Mouse (Mus musculus) natural killer cell, adult 2 months (primary cell): ENCODE results near the gene Iqch.

ENCODE experiments used
- DNase-seq, 2 experiments: peaks; one replicate each; pipeline ENCODE4 v3.0.0; 2022; ENCODE audit warnings: low spot score in 2 of 2

The Iqch gene

DNA sequence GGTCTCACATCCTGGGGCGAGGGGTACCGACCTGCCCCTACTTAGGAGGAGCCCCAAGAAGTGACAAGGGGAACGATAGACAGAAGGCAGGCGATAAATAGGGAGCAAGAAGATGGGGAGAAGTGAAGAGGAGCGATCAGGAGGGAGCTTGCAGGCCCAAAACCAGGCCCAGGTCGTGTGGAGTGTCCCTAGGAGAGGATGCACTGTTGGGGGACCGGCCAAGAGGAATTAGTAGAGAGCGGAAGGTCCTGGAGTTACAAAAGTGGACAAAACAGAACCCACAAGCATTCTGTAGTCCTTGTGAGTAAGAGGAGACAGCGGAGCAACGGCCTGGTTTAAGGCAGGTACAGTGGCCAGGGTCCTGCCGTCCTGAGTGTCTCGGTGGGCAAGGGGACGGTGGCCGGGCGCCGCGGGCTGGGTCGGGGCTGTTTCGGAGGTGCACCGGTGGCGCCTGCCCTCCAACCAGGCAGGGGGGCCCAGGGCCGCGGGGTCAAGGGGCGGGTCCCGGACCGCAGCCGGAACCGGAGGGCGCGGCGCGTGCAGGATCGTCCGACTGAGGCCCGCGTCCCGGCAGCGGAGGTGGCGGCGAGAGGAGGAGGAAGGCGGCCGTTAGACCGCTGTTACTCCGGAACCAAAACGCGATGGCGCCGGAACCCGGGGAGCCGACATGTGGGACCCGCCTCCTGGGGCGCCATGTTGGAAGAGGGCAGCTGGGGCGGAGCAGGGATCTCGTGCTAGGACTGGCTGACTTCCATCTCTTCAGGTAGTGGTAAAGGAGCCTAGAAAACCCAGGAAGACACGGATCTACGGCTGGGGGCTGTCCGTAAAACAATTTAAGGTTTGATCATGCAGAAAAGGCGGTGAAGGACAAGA is 224.8 kb downstream of the Iqch start, which contains the start of gene Map2k5:
Map2k5 (minus strand) TSS at position 633 of the 873 bp plus-strand sequence.
- peak; percentile 79 to 87 for DNase-seq

DNA sequence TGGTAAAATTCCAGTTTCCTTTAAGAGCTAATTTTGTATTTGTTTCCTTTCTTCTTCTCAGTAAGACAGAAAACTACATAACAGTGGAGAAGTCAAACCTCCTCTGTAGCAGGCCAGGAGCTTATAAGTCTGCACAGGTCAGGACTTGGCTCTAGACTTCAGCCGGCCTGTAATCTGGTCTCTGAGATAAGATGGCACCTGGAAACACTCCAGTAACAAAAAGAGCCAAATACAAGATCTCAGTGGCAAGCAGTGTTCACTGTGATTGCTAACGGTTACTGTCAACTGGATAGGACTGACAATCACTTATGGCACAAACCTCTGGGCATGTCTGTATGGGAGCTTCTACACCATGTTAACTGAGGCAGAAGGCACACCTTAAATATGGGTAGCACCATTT is 229.0 kb downstream of the Iqch start:
- DNase-seq, result no peak

DNA sequence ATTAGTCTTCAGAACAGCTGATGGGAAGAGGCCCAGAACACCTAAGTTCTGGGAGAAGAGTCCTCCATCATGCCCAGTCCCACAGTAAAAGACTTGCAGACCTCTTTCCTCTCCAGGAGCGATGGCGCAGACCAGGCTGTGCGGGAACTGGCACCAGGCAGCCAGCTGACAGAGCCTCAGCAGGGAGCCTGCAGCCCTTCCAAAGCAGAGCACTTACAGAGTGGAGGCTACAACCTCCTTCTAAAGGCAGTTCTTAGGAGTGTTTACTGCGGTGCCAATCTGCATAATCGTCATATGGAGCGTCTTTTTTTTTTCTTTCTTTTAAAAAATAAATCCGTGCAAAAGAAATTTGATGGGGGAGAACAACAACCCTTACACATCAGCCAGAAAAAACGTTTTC is 229.8 kb downstream of the Iqch start:
- DNase-seq, result no peak
